Mouse (Mus musculus) megakaryocyte, adult 5-6 weeks (primary cell): ENCODE measurements around the gene Vmp1. TPM values are rescaled to one million over a fixed set of nuclear protein-coding genes. Genes with fewer than 3 reads are reported as not detected.

ENCODE experiments used
- ATAC-seq: 2 replicates; pipeline ENCODE4 v1.8.0; 2016; ENCODE audit warnings: mild to moderate bottlenecking, inconsistent platforms; ENCODE audit not compliant: poor library complexity, severe bottlenecking
- total RNA-seq, 2 experiments: library from RNA; stranded (forward) in 1 of 2; stranded (reverse) in 1 of 2; fragments of 153-499, 151-499 nt in 1 of 2; fragments of 221-1000, 200-1000 nt in 1 of 2; gene quantifications; 2 replicates each; pipeline versions ENCODE4 v1.2.3 to v1.2.4; 2015 to 2017

Vmp1 gene
- total RNA-seq, 2 experiments from 2014 or later: 163 to 215 TPM

- ATAC-seq: peak; percentile 72
These were observed 96.5 kb downstream of the Vmp1 start for GRCm38 (mm10) chr11:86586868-86587792.

- peak; percentile 34 for ATAC-seq
These were observed 97.3 kb downstream of the Vmp1 start for GRCm38 (mm10) chr11:86586177-86586867.

GRCm38 (mm10) chr11:86585598-86585984 is 98.0 kb downstream of the Vmp1 start:
- ATAC-seq: no peak

DNA sequence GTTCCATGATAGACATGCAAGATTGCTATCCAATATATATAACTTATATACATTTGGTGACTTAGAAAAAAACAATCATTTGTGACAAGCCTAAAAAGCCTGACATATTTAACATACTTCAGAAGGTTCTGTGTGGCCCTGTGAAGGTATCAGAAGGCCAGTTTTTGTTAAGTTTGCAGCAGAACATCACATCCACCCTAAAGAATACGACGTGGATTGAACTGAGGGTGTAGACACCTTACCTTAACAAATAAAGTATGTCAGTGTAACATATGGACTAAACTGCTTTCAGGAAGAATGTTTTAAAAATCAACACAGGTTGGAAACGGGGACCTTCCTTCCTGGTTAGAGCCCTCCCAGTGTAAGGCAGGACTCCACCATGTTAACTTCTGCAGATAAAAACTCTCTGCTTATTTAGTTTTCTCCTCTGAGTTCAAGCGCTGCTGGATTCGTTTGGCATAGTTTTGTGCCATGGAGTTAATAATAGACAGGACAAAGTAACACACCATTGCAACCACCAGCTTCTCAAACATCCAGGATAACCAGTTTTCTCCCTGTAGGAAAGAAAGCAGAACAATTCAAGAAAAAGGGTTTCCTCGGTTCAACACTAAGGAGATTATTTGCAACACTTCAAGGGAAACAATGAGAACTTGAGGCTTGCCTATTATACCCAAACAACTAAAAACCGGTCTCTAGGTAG is 98.6 kb downstream of the Vmp1 start:
- no peak for ATAC-seq

DNA sequence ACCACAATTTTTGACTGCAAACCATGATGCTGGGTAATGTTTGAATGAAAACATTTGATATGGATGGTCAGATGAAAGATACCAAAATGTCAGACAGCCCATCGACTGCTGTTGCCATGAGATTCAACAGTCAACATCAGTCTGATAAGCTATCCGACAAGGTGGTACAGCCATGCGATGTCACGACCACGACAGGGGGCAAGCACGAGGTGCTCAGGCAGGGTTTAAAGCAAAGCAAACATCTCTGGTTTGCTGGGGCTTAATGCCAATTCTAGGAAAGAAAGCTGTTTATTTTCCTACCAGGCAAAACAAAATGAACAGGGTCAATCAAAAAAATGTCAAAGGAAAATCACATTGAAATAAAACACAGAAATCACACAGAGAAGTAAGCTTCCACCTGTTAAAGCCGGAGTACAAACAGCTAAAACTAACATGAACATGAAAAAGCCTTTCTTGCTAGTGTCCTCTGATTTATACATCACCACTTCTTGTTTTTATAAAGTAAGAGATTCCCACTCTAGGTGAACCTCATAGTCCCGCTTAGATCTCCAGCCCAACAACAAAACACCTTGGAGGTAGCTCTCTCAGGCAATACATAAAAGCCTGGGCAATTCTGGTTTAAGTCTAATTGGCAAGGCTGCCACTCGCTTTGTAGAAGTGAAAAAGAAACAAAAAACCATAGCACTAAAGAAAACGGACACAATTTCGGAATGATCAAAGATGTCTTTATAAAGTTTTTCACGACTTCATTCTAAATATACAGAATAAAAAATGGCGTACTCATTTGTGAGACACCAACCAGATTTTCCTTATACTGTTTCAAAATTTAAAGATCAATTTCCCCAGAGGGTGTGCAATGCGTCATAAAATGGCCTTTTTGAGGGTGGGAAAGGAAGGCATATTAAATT is 99.4 kb downstream of the Vmp1 start:
- no peak for ATAC-seq

DNA sequence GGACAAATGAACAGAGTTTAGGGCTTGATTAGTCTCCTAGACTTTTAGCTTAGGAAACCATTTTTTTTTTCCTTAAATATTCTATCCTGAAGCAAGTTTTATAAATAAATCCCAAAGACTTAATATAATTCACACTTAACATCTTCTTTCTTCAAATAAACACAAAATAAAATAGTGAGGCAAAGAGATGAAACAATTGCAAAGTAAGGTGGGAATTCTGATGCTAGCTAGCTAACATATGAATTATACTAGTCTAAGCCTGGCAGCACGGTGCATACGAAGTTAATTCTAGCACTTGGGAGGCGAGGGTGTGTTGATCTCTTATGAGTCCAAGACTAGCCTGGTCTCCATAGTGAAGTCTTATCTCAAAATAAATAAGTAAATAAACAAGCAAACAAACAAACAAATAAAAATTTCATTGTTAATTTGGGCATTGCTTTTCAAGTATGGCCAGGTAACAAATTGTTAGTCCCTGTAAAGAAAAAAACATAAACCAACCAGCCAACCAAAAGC is 100.3 kb downstream of the Vmp1 start:
- ATAC-seq: no peak

- ATAC-seq: no peak
These were observed 100.9 kb downstream of the Vmp1 start for GRCm38 (mm10) chr11:86582543-86583260.

- no peak for ATAC-seq
These were observed 101.6 kb downstream of the Vmp1 start for GRCm38 (mm10) chr11:86581943-86582542.

GRCm38 (mm10) chr11:86581250-86581753 is 102.3 kb downstream of the Vmp1 start:
- peak; percentile 30 for ATAC-seq

DNA sequence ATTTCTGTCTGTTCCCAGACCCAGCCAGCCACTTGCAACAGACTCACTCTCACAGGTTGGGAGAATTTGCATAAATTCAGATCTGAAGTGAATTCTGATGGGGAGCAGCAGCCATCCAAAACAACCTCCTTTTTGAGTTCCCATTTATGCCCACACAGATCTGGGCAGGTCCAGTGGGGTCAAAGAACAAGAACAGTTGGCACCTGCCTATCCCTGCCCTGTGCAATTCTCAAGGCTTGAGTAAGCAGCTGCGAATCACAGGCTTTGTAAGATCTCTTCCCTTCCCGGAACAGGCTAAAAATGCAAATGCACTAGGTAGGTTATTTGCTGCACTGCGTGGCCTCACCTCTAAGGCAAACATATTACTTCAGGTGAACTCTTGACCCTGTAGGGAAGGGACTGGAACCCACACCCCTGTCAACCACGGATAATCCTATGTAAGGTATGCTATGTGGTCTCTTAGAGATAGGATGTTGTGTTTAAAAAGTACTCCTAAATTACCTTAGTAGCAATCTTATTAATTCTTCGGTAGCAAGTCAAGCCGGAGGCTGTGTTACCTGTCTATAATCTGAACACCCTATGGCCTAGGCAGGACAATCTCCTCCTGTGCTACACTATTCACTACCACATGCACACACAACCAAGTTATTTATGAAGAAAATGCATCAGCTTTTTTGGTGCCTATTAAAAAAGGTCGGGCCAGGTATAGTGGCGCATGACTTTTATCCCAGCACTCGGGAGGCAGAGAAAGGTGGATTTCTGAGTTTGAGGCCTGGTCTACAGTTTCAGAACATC is 103.1 kb downstream of the Vmp1 start:
- ATAC-seq: 0 out of 2 replicates have a peak, but pooled peaks have one; percentile 3

- ATAC-seq: no peak
These were observed 103.8 kb downstream of the Vmp1 start for GRCm38 (mm10) chr11:86579731-86580318.

- ATAC-seq: peak; percentile 73
These were observed 104.6 kb downstream of the Vmp1 start for GRCm38 (mm10) chr11:86578809-86579730.

- ATAC-seq: no peak
These were observed 105.4 kb downstream of the Vmp1 start for GRCm38 (mm10) chr11:86578106-86578808.

DNA sequence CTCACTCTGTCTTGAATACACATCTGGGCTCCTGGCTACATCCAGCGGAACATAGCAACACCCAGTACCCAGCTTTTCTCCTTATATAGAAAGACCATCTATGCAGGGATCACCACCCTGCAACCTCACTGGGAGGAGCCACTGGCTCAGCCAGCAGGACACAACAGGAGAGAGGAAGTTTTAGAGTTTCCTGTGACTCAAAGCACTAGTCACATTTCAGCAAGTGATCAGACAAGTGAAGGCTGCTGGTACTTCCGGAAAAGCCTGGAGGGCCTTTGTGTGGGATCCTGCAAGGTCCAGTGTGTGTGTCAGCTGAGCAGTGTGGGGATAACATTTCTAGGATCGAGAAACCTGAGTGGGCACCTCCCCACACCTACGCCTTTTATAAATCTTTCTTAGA is 106.4 kb downstream of the Vmp1 start:
- peak; percentile 61 for ATAC-seq

- ATAC-seq: no peak
These were observed 107.8 kb downstream of the Vmp1 start for GRCm38 (mm10) chr11:86575632-86576378.
